Mouse (Mus musculus) C2C12 (cell line): ENCODE measurements around the gene Cmss1.

Source experiments
- CEBPB ChIP-seq: IDR thresholded peaks from one replicate; pipeline ENCODE4 v1.6.1; 2011; ENCODE audit warnings: low read depth, mild to moderate bottlenecking, control low read depth, moderate library complexity
- CTCF ChIP-seq: IDR thresholded peaks from one replicate; pipeline ENCODE4 v1.5.1; 2011; ENCODE audit not compliant: control insufficient read depth, insufficient read depth, insufficient read length
- MAX ChIP-seq: IDR thresholded peaks from one replicate; pipeline ENCODE4 v1.6.1; 2011; ENCODE audit warnings: mild to moderate bottlenecking, control low read depth
- MYOD1 ChIP-seq: IDR thresholded peaks from one replicate; pipeline ENCODE4 v1.6.1; 2011; ENCODE audit warnings: low read depth; ENCODE audit not compliant: control insufficient read depth, insufficient read length
- MYOG ChIP-seq: IDR thresholded peaks from one replicate; pipeline ENCODE4 v1.6.1; 2011; ENCODE audit not compliant: control insufficient read depth, insufficient read length; ENCODE audit errors: extremely low read depth
- USF1 ChIP-seq: IDR thresholded peaks from one replicate; pipeline ENCODE4 v1.6.1; 2011; ENCODE audit warnings: low read depth, mild to moderate bottlenecking, control low read depth, moderate library complexity

DNA sequence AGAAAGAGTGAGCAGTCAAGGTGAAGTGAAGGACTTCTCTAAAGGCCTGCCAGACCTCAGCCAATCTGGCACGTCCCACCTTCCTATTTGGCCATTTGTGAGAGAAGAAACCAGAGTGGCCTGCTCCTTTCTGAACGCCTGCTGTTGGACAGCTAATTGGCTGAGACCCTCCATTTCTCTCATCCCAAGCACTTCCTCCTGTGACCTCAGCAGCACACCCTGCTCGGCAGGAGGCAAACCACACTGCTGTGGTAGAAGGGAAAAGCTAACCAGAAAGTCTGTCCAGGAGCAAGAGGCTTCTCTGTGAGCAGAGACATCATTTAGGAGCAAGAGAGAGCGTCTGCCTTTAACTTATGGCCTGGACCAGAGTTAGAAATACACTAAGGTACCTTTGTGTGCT lies 289.5 kb downstream of the Cmss1 start:
- TF ChIP-seq CTCF (no peak), MAX (no peak), USF1 (no peak), MYOG (no peak), MYOD1 (no peak), CEBPB (no peak)
